Mouse (Mus musculus) kidney, adult 2 months (tissue): ENCODE results near the gene Cox15. TPM values are rescaled to one million over a fixed set of nuclear protein-coding genes. Genes with fewer than 3 reads are reported as not detected.

Source experiments
- DNase-seq: peaks from one replicate; pipeline ENCODE4 v3.0.0; 2021
- H3K27ac ChIP-seq: fragments of 200-500 bp; 2 replicates; pipeline ENCODE4 v1.5.1; 2012; ENCODE audit warnings: low read depth, low read length, control low read depth, inconsistent platforms; ENCODE audit not compliant: insufficient read depth
- H3K27me3 ChIP-seq: fragments of 200-500 bp; replicated peaks from 2 replicates; pipeline ENCODE4 v1.6.1; 2012; ENCODE audit warnings: mild to moderate bottlenecking, moderate library complexity, low read length, inconsistent platforms; ENCODE audit not compliant: control insufficient read depth, insufficient read depth
- H3K36me3 ChIP-seq: fragments of 200-500 bp; 2 replicates; pipeline ENCODE4 v1.6.1; 2012; ENCODE audit warnings: mild to moderate bottlenecking, moderate library complexity, low read length, inconsistent platforms; ENCODE audit not compliant: control insufficient read depth, insufficient read depth
- H3K4me1 ChIP-seq: fragments of 200-500 bp; 2 replicates; pipeline ENCODE4 v1.6.1; 2011; ENCODE audit warnings: low read length; ENCODE audit not compliant: control insufficient read depth, insufficient read depth
- H3K4me3 ChIP-seq: fragments of 200-500 bp; 2 replicates; pipeline ENCODE4 v1.5.1; 2011; ENCODE audit warnings: mild to moderate bottlenecking, low read depth, low read length, control low read depth; ENCODE audit not compliant: insufficient read depth
- CTCF ChIP-seq: fragments of 200-500 bp; conservative IDR thresholded peaks from 2 replicates; pipeline ENCODE4 v1.5.1; 2011; ENCODE audit warnings: low read depth, mild to moderate bottlenecking, control low read depth, low read length, moderate library complexity, mixed read lengths; ENCODE audit not compliant: insufficient read depth, insufficient read length
- POLR2A ChIP-seq: fragments of 200-500 bp; IDR thresholded peaks from one replicate; pipeline ENCODE4 v1.6.1; 2011; ENCODE audit warnings: low read depth, low read length, control low read depth
- WGBS: fragments of 180-500 bp; shearing (Covaris S2); methylation state at CpG from one replicate; pipeline ENCODE4 v1.1.7; 2018; 5-methylcytosine and 5-hydroxymethylcytosine counted together
- polyA plus RNA-seq: library from polyadenylated mRNA; depleted of rRNA; stranded (reverse); fragments of >200 nt; gene quantifications from 2 replicates; pipeline ENCODE4 v1.2.3, GENCODE M21; 2012

The Cox15 gene
- polyA plus RNA-seq, 1 experiment = 28.4 TPM

DNA sequence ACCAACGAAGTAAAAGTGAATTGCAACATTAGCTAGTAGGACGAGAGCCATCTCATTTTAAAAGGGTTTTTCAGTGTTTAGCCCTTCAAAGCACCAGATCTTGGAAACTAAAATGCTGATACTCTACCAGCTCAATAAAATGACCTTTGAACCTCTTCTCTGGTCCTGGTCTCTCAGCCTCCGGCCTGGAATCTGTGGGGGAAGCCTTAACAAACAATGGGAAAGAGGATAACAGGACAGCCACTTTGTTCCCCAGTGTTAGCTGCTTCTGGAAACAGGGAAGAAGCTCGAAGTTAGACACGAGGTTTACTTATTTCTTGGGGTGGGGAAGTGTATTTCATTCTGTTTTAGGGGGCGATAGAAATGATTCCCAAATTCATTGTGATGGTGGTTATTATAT lies 19.5 kb upstream of the Cox15 start:
- peaks cover 20% of the 10 kb centered on the region for H3K4me1 ChIP-seq
- H3K27ac ChIP-seq = peak overlapping the region; percentile 78
- no peaks in the 10 kb centered on the region; the same call in 1 of the 2 replicates for H3K36me3 ChIP-seq
- WGBS = 53% methylated on average over 6 of the region's 6 CpGs
- H3K4me3 ChIP-seq = no peak overlapping the region
- TF ChIP-seq CTCF = no peak
- TF ChIP-seq POLR2A = no peak
- no peaks in the 10 kb centered on the region for H3K27me3 ChIP-seq
- DNase-seq = peak; percentile 68

DNA sequence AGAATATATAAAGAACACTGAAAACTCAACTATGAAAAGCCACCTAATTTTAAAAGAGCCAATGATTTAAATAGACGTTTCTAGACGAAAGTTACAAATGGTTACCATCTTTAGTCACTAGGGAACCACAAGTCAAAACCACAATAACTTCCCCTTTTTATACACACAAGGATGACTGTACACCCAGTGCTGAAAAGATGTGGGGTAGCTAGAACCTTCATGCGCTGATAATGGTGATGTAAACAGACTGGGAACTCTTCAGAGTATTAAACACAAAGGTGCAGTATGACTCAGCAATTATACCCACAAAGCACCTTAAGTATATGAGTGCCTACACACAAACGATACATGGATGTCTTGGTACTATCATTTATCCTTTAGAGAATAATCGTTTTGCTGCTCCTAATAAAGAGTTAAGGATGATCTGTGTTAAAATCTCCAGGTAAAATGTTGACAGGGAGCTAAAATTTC lies 18.7 kb upstream of the Cox15 start:
- Histone ChIP-seq H3K27me3 (no peaks in the 10 kb centered on the region), H3K4me3 (no peak overlapping the region), H3K36me3 (no peaks in the 10 kb centered on the region; the same call in 1 of the 2 replicates), H3K4me1 (peaks cover 19% of the 10 kb centered on the region), H3K27ac (no peak overlapping the region)
- no peak for TF ChIP-seq POLR2A
- no peak for TF ChIP-seq CTCF
- DNase-seq = no peak
- WGBS = 85% methylated on average over 5 of the region's 5 CpGs

DNA sequence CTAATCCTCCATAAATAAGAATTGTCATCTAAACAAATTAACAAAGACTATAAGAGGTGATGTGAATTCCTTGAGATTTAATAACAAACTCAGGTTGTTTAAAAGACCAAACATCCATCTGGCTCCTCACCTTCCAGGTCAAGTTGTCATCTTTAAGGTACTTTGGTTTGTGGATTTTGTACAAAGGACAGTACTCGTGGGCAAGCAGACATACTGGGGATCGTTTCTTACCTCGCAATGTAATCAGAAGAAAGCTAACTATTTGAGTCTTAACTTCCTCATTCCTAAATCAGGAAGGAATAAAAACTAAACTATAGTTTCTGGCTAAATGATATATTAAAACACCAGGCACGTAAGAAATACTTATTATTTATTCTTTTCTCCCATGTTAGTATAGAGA lies 17.8 kb upstream of the Cox15 start:
- no peak overlapping the region for H3K4me3 ChIP-seq
- H3K27me3 ChIP-seq = no peaks in the 10 kb centered on the region
- H3K27ac ChIP-seq = no peak overlapping the region
- H3K36me3 ChIP-seq = no peaks in the 10 kb centered on the region; the same call in 1 of the 2 replicates
- 82% methylated on average over 4 of the region's 4 CpGs for WGBS
- TF ChIP-seq POLR2A (no peak), CTCF (no peak)
- DNase-seq = no peak
- H3K4me1 ChIP-seq = peaks cover 17% of the 10 kb centered on the region

DNA sequence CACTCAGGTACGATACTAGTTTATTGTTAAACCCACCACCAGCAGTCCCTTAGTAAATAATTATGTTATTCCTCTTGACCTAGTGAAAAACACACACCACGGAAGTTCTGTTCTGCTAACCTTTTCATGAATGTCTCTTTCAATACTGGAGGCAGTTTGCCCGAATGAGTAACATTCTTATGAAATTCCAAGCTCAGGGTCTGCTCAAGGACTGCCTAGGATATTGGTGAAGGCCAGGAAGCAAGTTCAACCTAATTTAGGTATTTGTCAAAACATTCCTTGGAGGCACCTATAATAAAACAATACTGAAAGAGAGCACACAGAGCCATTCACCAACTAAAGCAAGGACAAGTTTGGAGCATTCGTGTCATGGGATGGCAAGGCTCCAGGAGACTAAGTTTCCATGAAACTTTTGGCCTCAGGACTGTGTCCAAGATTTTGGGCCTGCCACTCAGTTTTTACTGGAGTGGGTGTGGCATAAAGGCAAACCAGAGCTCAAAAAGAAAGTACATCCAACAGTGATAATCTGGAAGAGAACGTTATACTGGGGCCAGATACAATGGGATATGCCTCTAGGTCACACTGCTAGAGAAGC lies 16.7 kb upstream of the Cox15 start:
- no peaks in the 10 kb centered on the region for H3K27me3 ChIP-seq
- peaks cover 15% of the 10 kb centered on the region for H3K4me1 ChIP-seq
- TF ChIP-seq CTCF (no peak), POLR2A (no peak)
- DNase-seq = peak; percentile 65
- WGBS = 42% methylated on average over 5 of the region's 5 CpGs
- H3K27ac ChIP-seq = peak overlapping the region; percentile 71; the same call in 1 of the 2 replicates
- H3K36me3 ChIP-seq = no peaks in the 10 kb centered on the region; the same call in 1 of the 2 replicates
- no peak overlapping the region for H3K4me3 ChIP-seq

DNA sequence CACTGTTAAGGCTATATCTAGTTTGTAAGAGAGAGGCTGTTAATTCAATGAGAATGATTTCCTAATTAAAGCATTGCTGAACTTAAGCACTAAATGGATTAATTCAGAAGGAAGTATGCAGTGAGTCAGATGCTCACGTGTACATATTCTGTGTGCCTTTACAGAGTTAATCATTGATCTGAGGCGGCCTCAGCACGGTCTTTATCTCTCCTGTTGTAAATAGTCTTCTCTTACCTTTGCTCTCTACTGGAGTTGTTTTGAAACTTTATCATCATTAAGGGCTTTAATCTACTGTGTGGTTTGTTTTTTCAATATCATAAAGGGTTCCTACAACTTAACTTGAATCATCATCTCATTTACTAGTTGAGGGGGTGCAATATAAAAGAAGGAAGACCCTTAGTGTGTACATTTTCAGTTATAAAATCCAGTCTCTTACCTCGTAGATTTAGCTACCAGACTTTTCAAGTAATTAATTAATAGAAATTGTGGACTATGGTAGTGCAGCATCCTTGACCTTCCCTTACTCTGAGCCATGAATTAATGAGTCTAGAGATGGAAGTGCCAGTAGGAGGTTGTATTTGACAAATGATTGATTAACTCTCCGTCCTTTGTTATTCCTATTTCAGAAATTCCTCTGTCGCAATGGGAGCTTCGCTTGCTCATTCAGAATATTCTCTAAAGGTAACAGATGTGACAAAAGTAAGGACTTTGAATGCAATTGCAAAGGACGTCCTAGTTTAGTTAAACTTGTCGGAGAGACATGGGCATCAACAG lies 14.9 kb upstream of the Cox15 start:
- WGBS = 47% methylated on average over 9 of the region's 9 CpGs
- Histone ChIP-seq H3K27ac (peak overlapping the region; percentile 96), H3K36me3 (no peaks in the 10 kb centered on the region; the same call in 1 of the 2 replicates), H3K27me3 (no peaks in the 10 kb centered on the region), H3K4me1 (peaks cover 10% of the 10 kb centered on the region), H3K4me3 (no peak overlapping the region)
- DNase-seq = peak; percentile 81
- TF ChIP-seq CTCF = no peak
- TF ChIP-seq POLR2A = no peak

DNA sequence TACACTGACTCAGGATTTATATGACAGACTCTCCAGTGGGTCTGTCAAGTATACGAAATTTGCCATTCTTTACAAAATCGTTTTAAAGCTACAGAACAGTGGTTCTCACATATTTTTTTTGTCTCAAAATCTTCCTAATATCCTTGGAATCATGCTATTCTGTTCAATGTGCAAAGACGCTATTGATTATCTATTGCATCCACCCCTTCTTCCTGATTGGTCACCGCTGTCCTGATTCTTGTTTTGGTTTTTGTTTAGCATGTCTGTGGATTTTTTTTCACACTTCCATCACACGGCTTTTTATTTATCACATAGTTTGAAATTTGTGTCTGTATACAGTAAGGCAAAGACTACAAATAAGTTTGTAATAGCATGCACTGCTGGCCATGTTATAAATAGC lies 13.7 kb upstream of the Cox15 start:
- Histone ChIP-seq H3K27ac (no peak overlapping the region), H3K4me1 (peaks cover 10% of the 10 kb centered on the region), H3K27me3 (no peaks in the 10 kb centered on the region), H3K4me3 (no peak overlapping the region), H3K36me3 (no peaks in the 10 kb centered on the region; the same call in 1 of the 2 replicates)
- TF ChIP-seq CTCF (no peak), POLR2A (no peak)
- DNase-seq = no peak
- 87% methylated on average over 5 of the region's 5 CpGs for WGBS

DNA sequence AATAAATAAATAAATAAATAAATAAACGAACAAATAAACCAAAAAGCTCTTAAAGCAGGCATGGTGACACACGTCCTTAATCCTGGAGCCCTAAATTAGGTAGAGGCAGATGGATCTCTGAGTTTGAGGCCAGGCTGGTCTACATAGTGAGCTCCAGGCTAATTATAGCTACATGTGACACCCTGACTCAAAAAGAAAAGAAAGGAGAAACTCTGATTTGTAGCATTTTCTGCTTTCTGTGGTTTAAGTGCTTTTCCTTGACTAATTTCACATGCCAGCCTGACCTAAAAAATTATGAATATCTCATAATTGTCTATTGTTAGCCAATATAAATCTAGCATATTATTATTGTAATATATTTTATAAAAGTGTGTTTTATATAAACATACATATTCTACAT lies 9.6 kb upstream of the Cox15 start:
- Histone ChIP-seq H3K4me1 (no peaks in the 10 kb centered on the region; the same call in 1 of the 2 replicates), H3K36me3 (0 out of 2 replicates have a peak, but pooled peaks cover 2% of the 10 kb centered on the region), H3K27ac (no peak overlapping the region), H3K4me3 (no peak overlapping the region), H3K27me3 (no peaks in the 10 kb centered on the region)
- WGBS = 83% methylated on average over 2 of the region's 2 CpGs
- no peak for DNase-seq
- TF ChIP-seq POLR2A (no peak), CTCF (no peak)
